Mouse (Mus musculus) heart, embryonic 14.5 days (tissue): ENCODE results near the gene Nol4l. TPM values are rescaled to one million over a fixed set of nuclear protein-coding genes. Genes with fewer than 3 reads are reported as not detected.

Source experiments
- ATAC-seq: fragments of 200-750 bp; cut with Nextera tagmentation; 2 replicates; pipeline ENCODE4 v1.8.0; 2017; ENCODE audit warnings: low read depth, moderate TSS enrichment; ENCODE audit not compliant: insufficient number of reproducible peaks, insufficient read depth, low FRiP score
- H3K27ac ChIP-seq, 2 experiments: fragments of 200-500 bp in 1 of 2; fragments of 300-500 bp in 1 of 2; sonication (generic) in 1 of 2; replicated peaks in 1 of 2; 2 replicates each; pipeline ENCODE4 v1.5.1; 2012 to 2014; ENCODE audit warnings: low read depth in 2 of 2, low read length in 2 of 2, control low read depth in 1 of 2, mild to moderate bottlenecking in 1 of 2, mixed read lengths in 1 of 2; ENCODE audit not compliant: control insufficient read depth in 1 of 2, insufficient read depth in 1 of 2
- H3K27me3 ChIP-seq: fragments of 300-500 bp; sonication (generic); 2 replicates; pipeline ENCODE4 v1.6.1; 2014; ENCODE audit warnings: mild to moderate bottlenecking, low read length, control low read depth; ENCODE audit not compliant: control insufficient read depth, insufficient read depth
- H3K36me3 ChIP-seq: fragments of 300-500 bp; sonication (generic); 2 replicates; pipeline ENCODE4 v1.6.1; 2014; ENCODE audit warnings: mild to moderate bottlenecking, control low read depth, low read length, mixed read lengths; ENCODE audit not compliant: control insufficient read depth, insufficient read depth
- H3K4me1 ChIP-seq, 2 experiments: fragments of 200-500 bp in 1 of 2; fragments of 300-500 bp in 1 of 2; sonication (generic) in 1 of 2; 2 replicates each; pipeline ENCODE4 v1.6.1; 2012 to 2014; ENCODE audit warnings: low read length in 2 of 2, control low read depth in 1 of 2, mixed read lengths in 1 of 2; ENCODE audit not compliant: control insufficient read depth in 2 of 2, insufficient read depth in 2 of 2
- H3K4me2 ChIP-seq: fragments of 300-500 bp; sonication (generic); 2 replicates; pipeline ENCODE4 v1.6.1; 2014; ENCODE audit warnings: mild to moderate bottlenecking, low read length
- H3K4me3 ChIP-seq, 2 experiments: fragments of 200-500 bp in 1 of 2; fragments of 300-500 bp in 1 of 2; sonication (generic) in 1 of 2; 2 replicates each; pipeline ENCODE4 v1.5.1; 2012 to 2014; ENCODE audit warnings: low read length in 2 of 2, mild to moderate bottlenecking in 2 of 2, control low read depth in 1 of 2, low read depth in 1 of 2, moderate library complexity in 1 of 2; ENCODE audit not compliant: control insufficient read depth in 1 of 2, insufficient read depth in 1 of 2
- H3K9ac ChIP-seq: fragments of 300-500 bp; sonication (generic); 2 replicates; pipeline ENCODE4 v1.6.1; 2014; ENCODE audit warnings: mild to moderate bottlenecking, low read length
- H3K9me3 ChIP-seq: fragments of 300-500 bp; sonication (generic); 2 replicates; pipeline ENCODE4 v1.6.1; 2016; ENCODE audit warnings: low read length, control low read depth; ENCODE audit not compliant: control insufficient read depth
- WGBS: fragments of 180-500 bp; shearing (Covaris S2); extraction: QIAGEN DNeasy Blood & Tissue Kit; methylation state at CpG from one replicate; pipeline ENCODE4 v1.1.7; 2014; 5-methylcytosine and 5-hydroxymethylcytosine counted together
- polyA plus RNA-seq: library from polyadenylated mRNA; unstranded; fragments of >200 nt; fragmentation: Nextera tagmentation; extraction: Ambion mirVana; gene quantifications from 2 replicates; pipeline ENCODE4 v1.2.1, GENCODE M21; 2014

Nol4l gene
- polyA plus RNA-seq, 1 experiment from 2014 or later = 12.6 TPM

- ATAC-seq = no peak
- Histone ChIP-seq H3K4me2 (peak overlapping the region; percentile 96), H3K4me1 (peaks cover 44 to 57% of the 10 kb centered on the region in 2 experiments), H3K9me3 (no peaks in the 10 kb centered on the region), H3K27ac (peak overlapping the region in 1 of 2 experiments; percentile 86; a peak in 2 of 4 replicates), H3K9ac (peak overlapping the region; percentile 85), H3K4me3 (peak overlapping the region; percentile 45 to 64), H3K27me3 (no peaks in the 10 kb centered on the region), H3K36me3 (no peaks in the 10 kb centered on the region)
- under 1% methylated on average over 22 of the region's 24 CpGs for WGBS
Observed at GRCm38 (mm10) chr2:153492179-153492517, 37.6 kb downstream of the Nol4l start.

DNA sequence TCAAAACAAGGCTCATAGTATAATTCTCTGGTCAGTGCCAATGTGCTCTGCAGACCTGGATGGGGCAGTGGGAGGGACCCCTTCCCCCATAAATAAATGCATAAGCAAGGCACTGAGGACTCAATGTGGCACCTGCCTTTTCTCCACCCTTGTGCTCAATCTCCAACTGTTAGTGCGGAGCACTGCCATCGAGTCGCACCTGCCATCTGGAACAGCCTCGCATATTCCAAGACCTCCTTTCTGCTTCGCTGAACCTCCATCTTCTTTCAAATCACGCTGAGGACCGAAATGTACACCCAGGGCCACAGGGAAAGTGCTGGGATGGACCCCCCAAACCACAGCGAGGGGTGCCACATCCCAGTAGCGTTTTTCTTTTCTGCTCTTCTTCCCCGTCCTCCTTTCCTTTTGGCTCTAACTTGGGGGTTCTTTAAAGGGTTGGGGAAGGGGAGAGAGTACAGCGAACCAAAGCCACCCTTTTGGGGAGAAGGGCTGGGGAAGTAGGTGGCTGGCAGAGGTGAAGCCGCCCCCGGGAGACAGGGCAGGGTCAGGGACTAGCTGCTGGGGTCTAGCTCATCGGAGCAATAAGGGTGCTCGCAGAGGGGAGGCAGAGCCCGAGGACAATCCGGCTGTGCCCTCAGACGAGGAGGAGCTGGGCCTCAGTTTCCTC, 38.1 kb downstream of the Nol4l start:
- Histone ChIP-seq H3K4me3 (peak overlapping the region; percentile 45 to 64), H3K4me1 (peaks cover 39 to 52% of the 10 kb centered on the region in 2 experiments), H3K36me3 (no peaks in the 10 kb centered on the region), H3K27me3 (no peaks in the 10 kb centered on the region), H3K27ac (no peak overlapping the region), H3K4me2 (peak overlapping the region; percentile 96), H3K9ac (peak overlapping the region; percentile 85), H3K9me3 (no peaks in the 10 kb centered on the region)
- no peak for ATAC-seq
- 23% methylated on average over 18 of the region's 18 CpGs for WGBS

DNA sequence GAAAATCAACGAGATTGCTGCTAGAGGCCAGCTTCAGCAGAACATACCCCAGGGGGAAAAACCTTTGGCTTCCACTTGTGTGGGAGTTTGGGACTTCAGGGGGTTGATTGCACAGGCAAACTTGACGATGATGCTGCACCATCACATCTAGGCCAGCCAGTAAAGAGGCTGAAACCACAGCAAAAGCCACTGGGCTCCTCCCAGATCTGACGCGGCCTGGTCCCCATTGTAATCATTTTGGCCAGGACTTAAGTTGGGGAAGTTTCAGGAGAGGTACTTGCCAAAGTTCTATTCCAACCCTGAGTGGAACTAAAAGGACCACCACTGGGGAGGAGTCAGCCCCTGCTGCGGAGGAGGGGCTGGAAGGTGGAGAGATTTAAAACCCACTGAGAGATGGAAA, 38.8 kb downstream of the Nol4l start:
- Histone ChIP-seq H3K36me3 (no peaks in the 10 kb centered on the region), H3K27me3 (no peaks in the 10 kb centered on the region), H3K9ac (no peak overlapping the region), H3K9me3 (no peaks in the 10 kb centered on the region), H3K27ac (no peak overlapping the region), H3K4me1 (peaks cover 32 to 45% of the 10 kb centered on the region in 2 experiments), H3K4me2 (no peak overlapping the region), H3K4me3 (no peak overlapping the region)
- no peak for ATAC-seq
- 45% methylated on average over 5 of the region's 5 CpGs for WGBS

DNA sequence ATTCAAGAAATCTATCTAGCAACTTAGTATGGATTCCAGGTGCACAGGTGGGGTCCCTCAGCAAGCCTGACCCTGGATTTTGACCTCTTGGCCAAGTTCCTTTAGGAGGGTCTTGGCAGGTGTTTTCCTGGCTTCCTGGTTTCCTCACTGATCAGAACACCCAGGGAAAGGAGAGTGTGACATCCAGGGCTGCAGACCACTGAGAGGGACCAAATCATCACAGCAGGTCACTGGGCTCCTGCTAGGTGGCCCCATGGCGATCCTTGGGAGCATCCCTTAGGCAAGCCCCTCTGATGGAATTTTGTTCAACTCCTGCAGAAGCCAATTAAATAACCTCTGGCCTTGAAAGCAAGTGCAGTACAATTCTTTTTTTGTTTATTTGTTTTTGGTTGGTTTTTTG, 39.7 kb downstream of the Nol4l start:
- Histone ChIP-seq H3K4me2 (no peak overlapping the region), H3K27ac (no peak overlapping the region), H3K4me3 (no peak overlapping the region), H3K9ac (no peak overlapping the region), H3K9me3 (no peaks in the 10 kb centered on the region), H3K4me1 (peaks cover 29 to 38% of the 10 kb centered on the region in 2 experiments), H3K27me3 (no peaks in the 10 kb centered on the region), H3K36me3 (no peaks in the 10 kb centered on the region)
- no peak for ATAC-seq
- WGBS = 92% methylated on average over 1 of the region's 1 CpGs

GRCm38 (mm10) chr2:153484071-153484470, 45.7 kb downstream of the Nol4l start:
- Histone ChIP-seq H3K4me2 (peak overlapping the region; percentile 48; the same call in 1 of the 2 replicates), H3K4me3 (no peak overlapping the region), H3K9me3 (no peaks in the 10 kb centered on the region), H3K4me1 (peaks cover 16 to 37% of the 10 kb centered on the region in 2 experiments), H3K27ac (0 out of 4 replicates have a peak overlapping the region, but pooled peaks of 1 of the 2 experiments have one; percentile 29), H3K27me3 (no peaks in the 10 kb centered on the region), H3K9ac (peak overlapping the region; percentile 55; the same call in 1 of the 2 replicates), H3K36me3 (no peaks in the 10 kb centered on the region)
- WGBS = 59% methylated on average over 4 of the region's 4 CpGs
- no peak for ATAC-seq

DNA sequence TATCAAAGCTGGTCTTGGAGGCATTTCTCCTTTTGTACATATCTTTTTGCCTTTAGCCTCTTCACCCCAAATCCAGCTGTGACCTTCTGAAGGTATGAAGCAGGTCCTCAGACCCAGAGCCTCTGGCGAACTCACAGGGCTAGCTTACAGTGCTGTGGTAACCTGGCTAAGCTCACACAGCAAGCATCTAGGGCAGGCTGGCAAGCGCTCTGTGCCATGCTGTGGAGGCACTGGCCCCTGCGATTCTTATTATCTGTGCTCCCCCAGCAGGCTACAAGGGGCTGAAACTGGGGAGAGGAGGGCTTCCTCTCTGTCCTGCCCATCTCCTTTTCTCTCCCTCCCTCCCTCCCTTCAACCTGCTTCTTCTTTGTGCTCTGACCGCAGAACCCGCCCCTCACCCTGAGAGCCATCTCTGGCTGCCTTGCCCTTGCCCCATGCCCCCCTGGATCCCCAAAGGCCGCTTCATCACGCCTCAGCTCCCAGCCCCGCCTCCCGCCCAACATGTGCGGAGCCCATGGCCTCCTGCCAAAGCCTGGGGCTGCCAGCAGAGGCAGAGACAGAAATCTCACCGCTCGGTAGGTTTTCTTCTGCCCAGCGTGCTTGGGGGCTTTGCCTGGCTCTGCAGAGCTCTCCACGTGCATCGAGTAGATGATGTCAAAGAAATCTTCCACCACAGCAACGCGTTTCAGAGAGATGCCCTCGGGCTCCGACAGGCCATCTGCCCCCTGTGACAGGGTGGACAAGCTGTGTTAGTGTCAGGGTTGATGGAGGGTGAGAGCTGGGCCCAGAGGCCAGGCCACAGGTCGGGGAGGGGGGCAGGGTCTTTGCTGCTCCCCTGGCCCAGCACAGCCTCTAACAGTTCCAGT, 46.4 kb downstream of the Nol4l start:
- Histone ChIP-seq H3K4me3 (peak overlapping the region in 1 of 2 experiments; percentile 5; a peak in 2 of 4 replicates), H3K27me3 (no peaks in the 10 kb centered on the region), H3K27ac (peak overlapping the region in 1 of 2 experiments; percentile 29; a peak in 1 of 4 replicates), H3K36me3 (no peaks in the 10 kb centered on the region), H3K4me1 (peaks cover 20 to 44% of the 10 kb centered on the region in 2 experiments), H3K4me2 (peak overlapping the region; percentile 48), H3K9ac (peak overlapping the region; percentile 55), H3K9me3 (no peaks in the 10 kb centered on the region)
- no peak for ATAC-seq
- WGBS = 13% methylated on average over 20 of the region's 20 CpGs

- ATAC-seq = no peak
- 53% methylated on average over 2 of the region's 2 CpGs for WGBS
- H3K4me3 ChIP-seq = no peak overlapping the region
Observed at GRCm38 (mm10) chr2:153481861-153482120, 48.0 kb downstream of the Nol4l start.

More at GRCm38 (mm10) chr2:153481861-153482120, 48.0 kb downstream of the Nol4l start:
- H3K27me3 ChIP-seq = no peaks in the 10 kb centered on the region
- no peaks in the 10 kb centered on the region for H3K9me3 ChIP-seq
- H3K4me2 ChIP-seq = no peak overlapping the region
- peaks cover 23 to 50% of the 10 kb centered on the region in 2 experiments for H3K4me1 ChIP-seq
- H3K9ac ChIP-seq = no peak overlapping the region
- H3K36me3 ChIP-seq = peaks cover 4% of the 10 kb centered on the region; the same call in 1 of the 2 replicates
- H3K27ac ChIP-seq = no peak overlapping the region
